10 mouse cellular contexts compared by ENCODE assay signal in the genomic region with DNA sequence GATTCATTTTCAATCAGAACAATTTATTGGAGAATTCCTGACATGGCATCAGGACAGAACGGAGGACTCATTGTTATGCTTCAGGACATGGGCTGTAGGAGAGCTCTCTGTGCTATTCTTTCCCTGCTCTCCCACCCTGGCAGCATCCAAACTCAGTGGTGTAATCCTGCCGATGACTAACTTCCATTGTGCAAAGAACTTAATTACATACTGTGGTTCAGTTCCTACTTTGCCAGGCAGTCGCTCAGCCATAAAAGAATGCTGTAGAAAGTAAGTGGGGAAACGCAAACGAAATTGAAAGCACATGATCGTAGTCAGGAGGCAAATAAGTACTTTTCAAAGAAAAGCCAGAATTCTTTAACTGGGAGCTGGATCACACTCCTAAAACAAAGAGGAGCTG.
A peak's percentile ranks its signal among the peaks of the same experiment; 100 is the strongest.
DNase-seq lines count a peak whose midpoint lies in the region; ATAC-seq lines count a peak whose summit lies in the region.
"Had no signal": no experiment of that assay in that cellular context is flagged by ENCODE, and none has a peak within 500 bp of the region (broad histone marks: within the 10 kb centered on the region; RNA-seq: fewer than 3 reads in every experiment).

No protein-coding gene starts in this region.

- peaks cover 4% of the 10 kb centered on the region for H3K4me1 ChIP-seq in forebrain, embryonic 12.5 days
- H3K4me1 ChIP-seq in neural tube, embryonic 13.5 days (replicated peaks), result peaks cover 5% of the 10 kb centered on the region; the same call in 1 of the 2 replicates
- H3K4me1 ChIP-seq: megakaryocyte, embryonic 14.5 days had no signal

- H3K36me3 ChIP-seq in forebrain, embryonic 12.5 days (replicated peaks), result no peaks in the 10 kb centered on the region
- H3K36me3 ChIP-seq in neural tube, embryonic 13.5 days, result no peaks in the 10 kb centered on the region

- H3K4me3 ChIP-seq in forebrain, embryonic 12.5 days (replicated peaks), result 0 out of 2 replicates have a peak overlapping the region, but pooled peaks have one; percentile 11
- no peak overlapping the region for H3K4me3 ChIP-seq in neural tube, embryonic 13.5 days
- H3K4me3 ChIP-seq: megakaryocyte, embryonic 14.5 days had no signal

- H3K9me3 ChIP-seq in forebrain, embryonic 12.5 days, result no peaks in the 10 kb centered on the region
- no peaks in the 10 kb centered on the region for H3K9me3 ChIP-seq in neural tube, embryonic 13.5 days

- peak; percentile 4 for DNase-seq in gastrocnemius, postnatal 14 days
- no peak for DNase-seq in gastrocnemius, adult 18-20 months (ENCODE audit: low spot score)
- DNase-seq in layer of hippocampus, postnatal 36 days, result peak; percentile 4
- DNase-seq in urinary bladder, adult 18-20 months (ENCODE audit: low spot score in 2 of 2), result no peak
- no peak for DNase-seq in kidney, postnatal 10 days
- DNase-seq in urinary bladder, postnatal 10 days (ENCODE audit: low spot score), result no peak
- DNase-seq: thymus, postnatal 4 days had no signal

- peak overlapping the region; percentile 40 for H3K4me2 ChIP-seq in forebrain, embryonic 12.5 days
- H3K4me2 ChIP-seq in neural tube, embryonic 13.5 days, result peak overlapping the region; percentile 38

- intact Hi-C loops in gastrocnemius, postnatal 14 days (cut with DNase I; ENCODE audit: low total_unique reads), result no loop called here

- whole genome bisulfite sequencing in forebrain, embryonic 12.5 days, result 5% methylated on average over 6 of the region's 6 CpGs
- 11% methylated on average over 6 of the region's 6 CpGs for WGBS in neural tube, embryonic 13.5 days

- no peaks in the 10 kb centered on the region for H3K27me3 ChIP-seq in forebrain, embryonic 12.5 days
- no peaks in the 10 kb centered on the region for H3K27me3 ChIP-seq in neural tube, embryonic 13.5 days
- H3K27me3 ChIP-seq: megakaryocyte, embryonic 14.5 days had no signal

- no peak overlapping the region for H3K27ac ChIP-seq in forebrain, embryonic 12.5 days
- no peak overlapping the region for H3K27ac ChIP-seq in neural tube, embryonic 13.5 days (replicated peaks)

- ATAC-seq in forebrain, embryonic 12.5 days (ENCODE audit: low FRiP score), result peak; percentile 85
- no peak for ATAC-seq in neural tube, embryonic 13.5 days (ENCODE audit: low read depth)

- 0 out of 2 replicates have a peak overlapping the region, but pooled peaks have one; percentile 29 for H3K9ac ChIP-seq in forebrain, embryonic 12.5 days
- 0 out of 2 replicates have a peak overlapping the region, but pooled peaks have one; percentile 39 for H3K9ac ChIP-seq in neural tube, embryonic 13.5 days

Comparison
In these comparisons a context has a peak if more than half of its experiments do, and no peak if none do; other contexts are left out.
1. DNase-seq: peak in gastrocnemius, postnatal 14 days (single experiment) and layer of hippocampus, postnatal 36 days (2 of 2); none in gastrocnemius, adult 18-20 months (single experiment), urinary bladder, adult 18-20 months (0 of 2), kidney, postnatal 10 days (single experiment) and urinary bladder, postnatal 10 days (single experiment).